In the genomic region with DNA sequence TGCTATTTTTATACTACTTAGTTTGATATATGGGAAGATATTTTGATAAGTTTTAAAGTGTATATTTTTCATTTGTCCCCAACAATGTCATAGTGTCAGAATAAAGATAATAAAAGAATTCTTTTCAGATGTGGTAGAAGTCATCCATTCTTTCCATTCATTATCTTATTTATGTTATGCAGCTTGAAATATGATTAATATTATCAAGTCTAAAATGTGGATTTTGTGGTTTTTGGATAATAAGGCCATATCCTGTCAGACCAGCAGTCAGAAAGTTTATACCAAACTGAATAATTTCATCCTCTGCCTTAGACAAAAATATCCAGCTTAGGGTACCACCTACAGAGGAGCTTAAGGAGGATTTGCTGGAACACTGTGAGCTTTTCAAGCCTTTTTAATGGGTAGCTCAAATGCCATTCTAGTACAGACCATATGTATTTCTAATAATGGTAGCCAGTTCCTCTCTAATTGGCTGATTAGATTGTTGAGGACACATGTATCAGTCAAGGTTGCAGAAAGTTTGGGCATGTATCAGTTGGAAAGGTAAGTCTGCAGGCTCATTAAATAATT, we compare ENCODE assay signal across 16 mouse cellular contexts.
"Had no signal": no experiment of that assay in that cellular context is flagged by ENCODE, and none has a peak within 500 bp of the region (broad histone marks: within the 10 kb centered on the region; RNA-seq: fewer than 3 reads in every experiment).

No protein-coding gene starts in this region.

- H3K27ac ChIP-seq: liver, embryonic 15.5 days; lung, embryonic 15.5 days; macrophage; midbrain, embryonic 12.5 days; midbrain, embryonic 15.5 days; neural tube, embryonic 12.5 days had no signal

- H3K27me3 ChIP-seq: liver, embryonic 15.5 days; lung, embryonic 15.5 days; megakaryocyte, embryonic 14.5 days; midbrain, embryonic 12.5 days; midbrain, embryonic 15.5 days; neural tube, embryonic 12.5 days had no signal

- H3K36me3 ChIP-seq: liver, embryonic 15.5 days; lung, embryonic 15.5 days; midbrain, embryonic 12.5 days; midbrain, embryonic 15.5 days; neural tube, embryonic 12.5 days had no signal

- H3K9ac ChIP-seq: liver, embryonic 15.5 days; liver, postnatal 0 days; lung, embryonic 15.5 days; midbrain, embryonic 12.5 days; midbrain, embryonic 15.5 days; neural tube, embryonic 12.5 days had no signal

- H3K4me1 ChIP-seq: liver, embryonic 15.5 days; lung, embryonic 15.5 days; megakaryocyte, embryonic 14.5 days; midbrain, embryonic 12.5 days; midbrain, embryonic 15.5 days; neural tube, embryonic 12.5 days had no signal

- H3K9me3 ChIP-seq: liver, embryonic 15.5 days; lung, embryonic 15.5 days; megakaryocyte, embryonic 14.5 days; midbrain, embryonic 12.5 days; midbrain, embryonic 15.5 days; neural tube, embryonic 12.5 days had no signal

- DNase-seq: liver, postnatal 0 days; lung, adult 2 months; lung, postnatal 14 days; lung, postnatal 36 days; right cerebral cortex, postnatal 14 days; spleen, adult 18-20 months; thymus, adult 18-20 months; thymus, postnatal 14 days; thymus, postnatal 36 days had no signal

- H3K4me3 ChIP-seq: liver, embryonic 15.5 days; lung, embryonic 15.5 days; megakaryocyte, embryonic 14.5 days; midbrain, embryonic 12.5 days; midbrain, embryonic 15.5 days; neural tube, embryonic 12.5 days had no signal
